Mouse (Mus musculus) sigmoid colon, adult 10 weeks (tissue): ENCODE results near the gene Emc3. TPM values are rescaled to one million over a fixed set of nuclear protein-coding genes. Genes with fewer than 3 reads are reported as not detected.

Experiments
- polyA plus RNA-seq: library from polyadenylated mRNA; stranded (reverse); fragments of 350-450 nt; fragmentation: Illumina TruSeq; extraction: RNeasy Lipid Tissue Mini Kit (QIAGEN cat#74804); gene quantifications from one replicate; pipeline ENCODE4 v1.2.3, GENCODE M21; 2014; ENCODE audit warnings: low read depth, low replicate concordance

The Emc3 gene
- polyA plus RNA-seq: 76.8 TPM

DNA sequence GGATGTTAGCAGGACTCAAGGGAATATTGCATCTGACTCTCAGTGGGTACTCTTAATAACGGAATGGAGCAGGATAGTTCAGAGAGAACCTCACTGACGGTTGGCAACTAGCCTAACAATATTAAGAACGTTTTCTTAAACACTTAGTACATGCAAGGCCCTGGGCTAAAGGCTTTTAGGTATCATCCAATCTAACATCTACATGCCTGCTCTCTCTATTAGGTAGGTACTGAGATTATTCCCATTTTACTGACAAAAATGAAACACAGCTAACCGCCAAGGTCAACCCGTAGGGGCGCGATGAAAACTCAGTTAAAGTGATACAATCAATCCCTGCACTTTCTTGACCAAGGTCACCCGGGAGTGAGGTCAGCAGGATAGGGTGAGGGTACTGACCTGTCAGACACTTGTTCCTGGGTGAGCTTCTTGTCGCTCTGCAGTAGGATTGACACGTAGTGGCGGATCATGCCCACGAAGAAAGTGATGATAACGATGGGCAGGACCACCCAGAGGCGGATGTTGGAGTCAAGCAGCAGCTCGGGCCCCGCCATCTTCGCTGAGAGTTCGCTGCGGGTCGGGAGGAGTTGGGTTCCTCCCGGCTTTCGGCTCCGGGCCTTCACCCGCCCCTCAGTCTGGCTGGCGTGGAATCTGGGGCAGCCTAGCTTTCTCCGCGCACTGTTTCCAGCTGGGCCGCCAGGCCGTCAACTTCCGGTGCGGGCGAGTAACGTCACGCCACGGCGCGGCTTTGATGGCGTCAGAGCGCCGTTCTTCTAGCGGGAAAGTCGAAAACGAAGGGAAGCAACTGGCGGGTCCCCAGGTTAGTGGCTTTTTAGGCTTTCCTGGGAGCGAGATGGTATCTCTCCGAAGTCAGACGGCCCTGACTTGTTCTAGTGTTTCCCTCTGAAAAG lies at the start of gene Emc3, which contains the start of gene Fancd2:
TSS of gene Emc3 (minus strand) at position 721 of the 908 bp plus-strand sequence.
TSS of gene Fancd2 (plus strand) at position 751 of the 908 bp plus-strand sequence.

DNA sequence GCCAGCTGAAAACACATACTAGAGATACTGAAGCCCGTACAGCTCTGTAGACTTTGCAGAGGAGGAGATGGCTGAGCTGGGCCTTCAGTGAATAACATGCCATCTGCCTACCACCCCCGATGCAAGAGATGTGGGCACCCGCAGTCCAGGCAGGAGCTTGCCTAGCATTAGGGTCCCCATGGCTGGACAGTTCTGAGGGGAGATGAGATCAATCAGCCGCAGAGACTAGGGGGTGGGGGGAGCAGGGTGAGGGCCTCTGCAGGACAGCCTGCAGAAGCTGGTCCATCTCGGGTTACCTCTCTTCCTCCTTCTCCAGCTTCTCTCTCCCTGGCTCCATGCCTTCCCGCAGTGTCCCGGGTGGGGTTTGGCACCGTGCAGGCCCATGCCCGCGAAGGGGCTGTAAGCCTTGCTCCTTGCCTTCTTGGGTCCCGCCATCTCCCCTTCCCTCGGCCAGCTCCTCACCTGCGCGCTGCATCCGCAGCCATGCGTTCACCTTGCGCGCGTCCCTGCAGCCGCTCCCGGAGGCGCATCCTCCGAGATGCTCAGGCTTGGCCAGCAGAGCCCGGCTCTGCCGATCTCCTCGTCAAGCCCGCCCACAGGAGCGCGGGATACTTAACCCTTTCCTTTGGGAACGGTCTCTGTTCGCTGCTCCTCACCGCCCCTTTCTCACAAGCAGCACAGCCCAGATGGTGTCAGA lies 29.9 kb downstream of the Emc3 start, which contains the start of gene Prrt3:
TSS of gene Prrt3 (minus strand) at position 544 of the 697 bp plus-strand sequence.

DNA sequence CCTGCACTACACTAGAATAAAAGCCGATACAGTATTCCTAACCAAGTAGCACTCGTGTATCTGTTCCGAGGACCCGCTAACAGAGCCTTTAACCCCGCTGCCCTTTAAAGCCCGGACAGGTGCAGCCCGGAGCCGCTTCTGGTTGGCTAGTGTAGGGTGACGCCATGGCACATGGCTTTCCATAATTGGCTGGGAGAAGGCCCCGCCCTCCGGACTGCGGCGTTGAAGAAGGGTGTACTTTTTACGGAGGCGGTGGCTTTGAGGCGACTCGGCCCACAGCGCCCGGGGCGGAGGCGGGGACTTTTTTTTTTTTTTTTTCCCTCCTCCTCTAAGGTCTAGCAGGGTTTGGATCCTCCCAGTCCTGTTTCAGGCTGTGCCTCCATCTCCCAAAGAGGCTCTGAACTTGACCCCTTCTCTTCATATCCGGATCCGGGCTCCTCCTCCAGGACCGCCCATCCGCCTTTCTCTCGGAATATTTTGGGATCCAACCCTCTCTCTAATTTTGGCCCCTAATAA lies 48.3 kb downstream of the Emc3 start, which contains the start of gene Creld1:
TSS of gene Creld1 (plus strand) at position 198 of the 516 bp plus-strand sequence.

DNA sequence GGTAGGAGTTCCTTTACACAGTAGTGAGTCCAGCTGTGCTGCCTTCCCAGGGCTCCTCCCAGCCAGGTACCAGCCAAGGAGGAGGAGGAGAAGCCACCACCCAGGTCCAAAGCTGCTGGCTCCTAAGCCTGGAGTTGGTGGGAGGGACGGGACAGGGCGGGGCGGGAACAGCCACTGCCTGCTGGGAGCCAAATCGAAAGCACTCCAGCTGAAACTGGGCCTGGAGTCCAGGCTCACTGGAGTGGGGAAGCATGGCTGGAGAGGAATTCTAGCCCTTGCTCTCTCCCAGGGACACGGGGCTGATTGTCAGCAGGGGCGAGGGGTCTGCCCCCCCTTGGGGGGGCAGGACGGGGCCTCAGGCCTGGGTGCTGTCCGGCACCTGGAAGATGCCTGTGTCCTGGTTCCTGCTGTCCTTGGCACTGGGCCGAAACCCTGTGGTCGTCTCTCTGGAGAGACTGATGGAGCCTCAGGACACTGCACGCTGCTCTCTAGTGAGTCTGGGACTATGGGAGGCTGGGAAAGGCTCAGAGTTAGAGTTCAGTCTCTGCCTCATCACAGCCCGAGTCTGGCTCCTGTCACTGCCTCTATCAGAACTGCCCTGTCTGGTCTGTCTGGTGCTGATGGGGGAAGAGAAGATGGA lies 60.0 kb downstream of the Emc3 start, which contains the start of gene Il17rc:
TSS of gene Il17rc (plus strand) at position 131 of the 640 bp plus-strand sequence.

Other genes with a start within 250 kb of the Emc3 start
- gene Cpne9, start 249.3 kb downstream of the Emc3 start, polyA plus RNA-seq: not detected
- gene Brpf1, start 224.5 kb downstream of the Emc3 start, polyA plus RNA-seq: 5.7 TPM
- 3.8 TPM for gene Ogg1, start 204.7 kb downstream of the Emc3 start, polyA plus RNA-seq
- gene Camk1, start 187.7 kb downstream of the Emc3 start, polyA plus RNA-seq: 20.0 TPM
- gene Tada3, start 153.8 kb downstream of the Emc3 start, polyA plus RNA-seq: 2.2 TPM
- gene Arpc4, start 153.5 kb downstream of the Emc3 start, polyA plus RNA-seq: 110 TPM
- 3.0 TPM for gene Ttll3, start 142.4 kb downstream of the Emc3 start, polyA plus RNA-seq
- not detected for gene Rpusd3, start 112.3 kb downstream of the Emc3 start, polyA plus RNA-seq
- 0.69 TPM for gene Cidec, start 95.9 kb downstream of the Emc3 start, polyA plus RNA-seq
- gene Jagn1, start 89.1 kb downstream of the Emc3 start, polyA plus RNA-seq: 17.2 TPM
- 8.7 TPM for gene Il17re, start 73.2 kb downstream of the Emc3 start, polyA plus RNA-seq
- 3.8 TPM for gene Il17rc, start 60.2 kb downstream of the Emc3 start, polyA plus RNA-seq
- 1.8 TPM for gene Creld1, start 48.4 kb downstream of the Emc3 start, polyA plus RNA-seq
- not detected for gene Prrt3, start 29.7 kb downstream of the Emc3 start, polyA plus RNA-seq
- gene Fancd2, start within 50 bp of the Emc3 start, polyA plus RNA-seq: 2.5 TPM
- not detected for gene Fancd2os, start 69.1 kb upstream of the Emc3 start, polyA plus RNA-seq
- 49.6 TPM for gene Brk1, start 73.1 kb upstream of the Emc3 start, polyA plus RNA-seq
- gene Vhl, start 92.3 kb upstream of the Emc3 start, polyA plus RNA-seq: 24.3 TPM
- 13.8 TPM for gene Irak2, start 106.8 kb upstream of the Emc3 start, polyA plus RNA-seq
- gene Tatdn2, start 165.4 kb upstream of the Emc3 start, polyA plus RNA-seq: 19.6 TPM
- gene Ghrl, start 188.2 kb upstream of the Emc3 start, polyA plus RNA-seq: not detected
- 41.7 TPM for gene Sec13, start 209.1 kb upstream of the Emc3 start, polyA plus RNA-seq